Comparison of ENCODE assay signal across 10 mouse cellular contexts in the genomic region with DNA sequence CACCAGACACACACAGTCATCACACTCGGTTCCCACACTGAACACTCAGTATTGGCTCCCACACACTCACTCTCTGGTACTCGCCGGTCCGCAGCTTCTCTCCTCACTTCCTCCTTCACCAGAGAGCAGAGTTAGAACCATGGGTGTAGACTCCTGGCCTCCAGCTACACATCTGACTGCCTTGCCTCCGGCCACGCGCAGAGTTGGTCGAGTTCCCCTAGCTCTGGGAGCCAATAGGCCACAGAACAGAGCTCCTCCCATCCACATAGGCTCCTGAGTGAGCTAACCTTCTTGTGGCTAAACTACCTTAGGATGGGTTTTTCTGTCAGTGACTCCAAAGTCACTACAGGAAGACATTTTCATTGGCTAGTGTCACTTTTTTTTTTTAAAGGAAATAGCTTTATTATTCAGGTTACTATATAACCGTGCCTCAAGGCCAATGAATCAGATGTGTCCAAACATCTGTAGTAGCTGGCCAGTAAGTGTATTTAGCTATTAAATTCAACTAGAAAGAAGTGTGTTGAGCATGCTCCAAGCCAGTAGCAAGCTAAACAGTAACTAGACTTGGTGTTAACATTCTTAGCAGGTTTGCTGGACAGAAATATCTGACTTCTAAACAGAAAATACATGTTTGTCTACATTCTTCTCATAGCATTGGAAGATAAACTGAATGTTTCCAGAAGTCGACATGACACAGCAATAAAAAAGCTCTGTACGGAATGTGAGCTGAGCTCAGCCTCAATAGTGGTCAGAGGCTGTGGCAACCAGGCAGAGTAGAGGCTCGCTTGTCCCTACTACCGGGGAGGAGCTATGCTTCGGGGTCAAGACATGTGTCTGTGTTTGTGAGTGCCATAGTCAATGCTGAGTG. TPM values are rescaled to one million over a fixed set of nuclear protein-coding genes. Genes with fewer than 3 reads are reported as not detected.
DNase-seq lines count a peak whose midpoint lies in the region; ATAC-seq and TF ChIP-seq lines count a peak whose summit lies in the region.
"Had no signal": no experiment of that assay in that cellular context is flagged by ENCODE, and none has a peak within 500 bp of the region (broad histone marks: within the 10 kb centered on the region; RNA-seq: fewer than 3 reads in every experiment).

No protein-coding gene starts in this region.

- TF ChIP-seq CTCF in bone marrow, adult 2 months (IDR thresholded peaks at IDR 0.05; ENCODE audit: control insufficient read depth, insufficient read depth, low read length), result no peak

- TF ChIP-seq POLR2A in bone marrow, adult 2 months (IDR thresholded peaks at IDR 0.05; ENCODE audit: borderline replicate concordance, control insufficient read depth, low read depth, low read length), result peak; percentile 45; the same call in 1 of the 2 replicates

- peaks cover 18% of the 10 kb centered on the region for H3K4me1 ChIP-seq in bone marrow, adult 2 months (ENCODE audit: control insufficient read depth, insufficient read depth, low read length)
- no peaks in the 10 kb centered on the region for H3K4me1 ChIP-seq in forebrain, embryonic 12.5 days
- H3K4me1 ChIP-seq: hindbrain, embryonic 15.5 days had no signal

- ATAC-seq in forebrain, embryonic 12.5 days (ENCODE audit: low FRiP score), result no peak
- ATAC-seq: forebrain, embryonic 14.5 days had no signal

- DNase-seq in CD8-positive naive resting alpha-beta T cell, adult 2 months (ENCODE audit: low read depth in 2 of 2, low spot score in 2 of 2), result peak; percentile 3 to 7
- peak; percentile 62 for DNase-seq in kidney, postnatal 10 days
- peak; percentile 56 to 70 for DNase-seq in monocyte, adult 2 months (ENCODE audit: low read depth in 1 of 2, low spot score in 2 of 2)
- DNase-seq in adrenal gland, postnatal 14 days, result no peak
- DNase-seq in adipocyte (ENCODE audit: low spot score), result no peak
- DNase-seq in urinary bladder, adult 18-20 months (ENCODE audit: low spot score in 2 of 2), result no peak

- peak overlapping the region; percentile 68 for H3K27ac ChIP-seq in bone marrow, adult 2 months (ENCODE audit: control insufficient read depth, insufficient read depth, low read depth, low read length, poor library complexity)
- H3K27ac ChIP-seq in forebrain, embryonic 12.5 days, result no peak overlapping the region
- H3K27ac ChIP-seq: hindbrain, embryonic 15.5 days had no signal

- H3K9ac ChIP-seq in forebrain, embryonic 12.5 days, result no peak overlapping the region
- H3K9ac ChIP-seq: hindbrain, embryonic 15.5 days had no signal

- WGBS in bone marrow, adult 2 months, result 14% methylated on average over 14 of the region's 14 CpGs
- WGBS in forebrain, embryonic 12.5 days, result 91% methylated on average over 14 of the region's 14 CpGs

- no peaks in the 10 kb centered on the region for H3K9me3 ChIP-seq in forebrain, embryonic 12.5 days
- H3K9me3 ChIP-seq: hindbrain, embryonic 15.5 days had no signal

- no peaks in the 10 kb centered on the region; the same call in 1 of the 2 replicates for H3K36me3 ChIP-seq in forebrain, embryonic 12.5 days (replicated peaks)
- H3K36me3 ChIP-seq: hindbrain, embryonic 15.5 days had no signal

- H3K27me3 ChIP-seq in forebrain, embryonic 12.5 days, result no peaks in the 10 kb centered on the region
- H3K27me3 ChIP-seq: hindbrain, embryonic 15.5 days had no signal

- H3K4me3 ChIP-seq in bone marrow, adult 2 months (replicated peaks; ENCODE audit: control insufficient read depth, low read depth, low read length), result peak overlapping the region; percentile 66
- no peak overlapping the region for H3K4me3 ChIP-seq in forebrain, embryonic 12.5 days (replicated peaks)
- H3K4me3 ChIP-seq: hindbrain, embryonic 15.5 days had no signal

- H3K4me2 ChIP-seq in forebrain, embryonic 12.5 days, result no peak overlapping the region
- H3K4me2 ChIP-seq: hindbrain, embryonic 15.5 days had no signal

RNA-seq across cellular contexts. Expression of gene Fgd3, which starts 21.4 kb away (rescaled TPM):
- 10.9 and 31.9 TPM in 2 replicates for polyA plus RNA-seq in bone marrow, adult 2 months (2011; ENCODE audit: insufficient read depth, insufficient read length, low replicate concordance, missing spikeins)
- total RNA-seq in adrenal gland, postnatal 14 days (2021), result 2.7 and 7.7 TPM in 2 replicates
- polyA plus RNA-seq in forebrain, embryonic 12.5 days (2016; fragmentation: Nextera tagmentation; extraction: Ambion mirVana), result 1.7 and 2.5 TPM in 2 replicates

RNA-seq across cellular contexts. Expression of gene Bicd2, which starts 42.6 kb away (rescaled TPM):
- 12.1 and 23.2 TPM in 2 replicates for polyA plus RNA-seq in bone marrow, adult 2 months (2011; ENCODE audit: insufficient read depth, insufficient read length, low replicate concordance, missing spikeins)
- 38.2 TPM in 2 replicates for total RNA-seq in adrenal gland, postnatal 14 days (2021)
- 38.9 and 39.1 TPM in 2 replicates for polyA plus RNA-seq in forebrain, embryonic 12.5 days (2016; fragmentation: Nextera tagmentation; extraction: Ambion mirVana)

RNA-seq across cellular contexts. Expression of gene Susd3, which starts 50.2 kb away (rescaled TPM):
- polyA plus RNA-seq in bone marrow, adult 2 months (2011; ENCODE audit: insufficient read depth, insufficient read length, low replicate concordance, missing spikeins), result 3.0 and 10.2 TPM in 2 replicates
- 0.70 and 3.6 TPM in 2 replicates for total RNA-seq in adrenal gland, postnatal 14 days (2021)
- polyA plus RNA-seq in forebrain, embryonic 12.5 days (2016; fragmentation: Nextera tagmentation; extraction: Ambion mirVana), result 0.69 and 0.84 TPM in 2 replicates

Comparison
In these comparisons a context has a peak if more than half of its experiments do, and no peak if none do; other contexts are left out.
1. DNase-seq: peak in CD8-positive naive resting alpha-beta T cell, adult 2 months (2 of 2), kidney, postnatal 10 days (single experiment) and monocyte, adult 2 months (2 of 2); none in adrenal gland, postnatal 14 days (single experiment), adipocyte (single experiment) and urinary bladder, adult 18-20 months (0 of 2).